Comparison of ENCODE assay signal across 25 mouse cellular contexts in the genomic region with DNA sequence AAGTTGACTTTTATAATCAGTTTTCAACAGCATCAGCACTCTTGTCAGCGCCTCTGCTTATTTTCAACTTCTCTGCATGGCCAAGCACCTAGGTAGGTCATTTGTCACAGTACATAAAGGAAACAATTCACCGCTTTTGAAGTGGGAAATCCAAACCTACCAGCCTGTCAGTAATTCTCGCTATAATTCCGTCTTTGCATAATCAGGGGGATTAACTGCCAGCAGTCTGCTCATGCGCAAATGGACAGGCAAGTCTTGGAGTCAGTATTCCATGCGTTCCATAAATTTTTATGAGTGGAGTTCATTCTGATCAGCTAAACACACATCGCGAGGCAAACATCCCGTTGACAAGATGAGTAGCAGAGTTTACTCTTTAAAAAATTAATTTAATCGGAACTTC.
A peak's percentile ranks its signal among the peaks of the same experiment; 100 is the strongest.
DNase-seq lines count a peak whose midpoint lies in the region; ATAC-seq and TF ChIP-seq lines count a peak whose summit lies in the region.
"Had no signal": no experiment of that assay in that cellular context is flagged by ENCODE, and none has a peak within 500 bp of the region (broad histone marks: within the 10 kb centered on the region; RNA-seq: fewer than 3 reads in every experiment).

No protein-coding gene starts in this region.

- H3K9me3 ChIP-seq in midbrain, embryonic 12.5 days, result no peaks in the 10 kb centered on the region
- H3K9me3 ChIP-seq in midbrain, embryonic 10.5 days (replicated peaks), result no peaks in the 10 kb centered on the region
- H3K9me3 ChIP-seq in midbrain, embryonic 15.5 days, result no peaks in the 10 kb centered on the region
- H3K9me3 ChIP-seq: embryonic facial prominence, embryonic 15.5 days; forebrain, embryonic 12.5 days; hindbrain, embryonic 10.5 days; kidney, embryonic 15.5 days; liver, embryonic 15.5 days; lung, embryonic 15.5 days had no signal

- no peak overlapping the region for H3K4me3 ChIP-seq in midbrain, embryonic 12.5 days
- no peak overlapping the region for H3K4me3 ChIP-seq in midbrain, embryonic 10.5 days
- no peak overlapping the region for H3K4me3 ChIP-seq in midbrain, embryonic 15.5 days
- H3K4me3 ChIP-seq: embryonic facial prominence, embryonic 15.5 days; forebrain, embryonic 12.5 days; hindbrain, embryonic 10.5 days; kidney, embryonic 15.5 days; liver, embryonic 15.5 days; lung, embryonic 15.5 days had no signal

- H3K27ac ChIP-seq in midbrain, embryonic 12.5 days (replicated peaks), result no peak overlapping the region
- no peak overlapping the region for H3K27ac ChIP-seq in midbrain, embryonic 10.5 days (replicated peaks)
- H3K27ac ChIP-seq in midbrain, embryonic 15.5 days, result no peak overlapping the region
- H3K27ac ChIP-seq: embryonic facial prominence, embryonic 15.5 days; forebrain, embryonic 12.5 days; hindbrain, embryonic 10.5 days; kidney, embryonic 15.5 days; liver, embryonic 15.5 days; lung, embryonic 15.5 days had no signal

- no peak for TF ChIP-seq POLR2A in brain, embryonic 14.5 days (IDR thresholded peaks at IDR 0.05; ENCODE audit: borderline replicate concordance, extremely low read depth, insufficient read depth, insufficient read length, poor library complexity, severe bottlenecking)

- no peak for TF ChIP-seq CTCF in brain, embryonic 14.5 days (IDR thresholded peaks at IDR 0.05; ENCODE audit: borderline replicate concordance, extremely low read depth, insufficient read depth, insufficient read length)

- H3K9ac ChIP-seq in midbrain, embryonic 12.5 days (replicated peaks), result no peak overlapping the region
- no peak overlapping the region for H3K9ac ChIP-seq in midbrain, embryonic 15.5 days
- H3K9ac ChIP-seq: embryonic facial prominence, embryonic 15.5 days; forebrain, embryonic 12.5 days; forebrain, postnatal 0 days; kidney, embryonic 15.5 days; liver, embryonic 15.5 days; lung, embryonic 15.5 days had no signal

- no peak for DNase-seq in midbrain, embryonic 10.5 days (ENCODE audit: low spot score)
- peak; percentile 66 for DNase-seq in brain, embryonic 14.5 days (ENCODE audit: low read depth)
- no peak for DNase-seq in frontal cortex, postnatal 36 days (ENCODE audit: low spot score in 2 of 2)
- DNase-seq: adrenal gland, adult 2 months; adrenal gland, postnatal 36 days; B cell, adult 2 months; cerebellum, adult 11-12 months; cerebellum, adult 9-11 months; forebrain, postnatal 0 days; gastrocnemius, postnatal 10 days; heart, postnatal 14 days; kidney, postnatal 25 days; liver had no signal

- no peaks in the 10 kb centered on the region for H3K36me3 ChIP-seq in midbrain, embryonic 12.5 days
- H3K36me3 ChIP-seq in midbrain, embryonic 10.5 days, result no peaks in the 10 kb centered on the region
- H3K36me3 ChIP-seq in midbrain, embryonic 15.5 days (replicated peaks), result no peaks in the 10 kb centered on the region
- H3K36me3 ChIP-seq: embryonic facial prominence, embryonic 15.5 days; forebrain, embryonic 12.5 days; hindbrain, embryonic 10.5 days; kidney, embryonic 15.5 days; liver, embryonic 15.5 days; lung, embryonic 15.5 days had no signal

- H3K4me2 ChIP-seq in midbrain, embryonic 12.5 days (replicated peaks), result no peak overlapping the region
- peak overlapping the region; percentile 9; the same call in 1 of the 2 replicates for H3K4me2 ChIP-seq in midbrain, embryonic 15.5 days
- H3K4me2 ChIP-seq: embryonic facial prominence, embryonic 15.5 days; forebrain, embryonic 12.5 days; kidney, embryonic 15.5 days; liver, embryonic 15.5 days; lung, embryonic 15.5 days had no signal

- ATAC-seq in midbrain, embryonic 12.5 days (ENCODE audit: low FRiP score, low read depth), result peak; percentile 69
- 0 out of 2 replicates have a peak, but pooled peaks have one; percentile 37 for ATAC-seq in midbrain, embryonic 15.5 days (replicated peaks)
- no peak for ATAC-seq in inflammation-experienced regulatory T-cells, adult 6 months
- ATAC-seq: activated CD4-positive, CD25-positive, alpha-beta regulatory T cell, adult 4 months; forebrain, postnatal 0 days; hindbrain, embryonic 16.5 days; intestine, postnatal 0 days had no signal

- WGBS in midbrain, embryonic 12.5 days, result 42% methylated on average over 10 of the region's 10 CpGs
- WGBS in midbrain, embryonic 10.5 days, result 65% methylated on average over 10 of the region's 10 CpGs
- WGBS in midbrain, embryonic 15.5 days, result 31% methylated on average over 10 of the region's 10 CpGs

- H3K4me1 ChIP-seq in midbrain, embryonic 12.5 days, result no peaks in the 10 kb centered on the region; the same call in 1 of the 2 replicates
- H3K4me1 ChIP-seq in midbrain, embryonic 10.5 days, result peaks cover 11% of the 10 kb centered on the region; the same call in 1 of the 2 replicates
- no peaks in the 10 kb centered on the region for H3K4me1 ChIP-seq in midbrain, embryonic 15.5 days
- H3K4me1 ChIP-seq: embryonic facial prominence, embryonic 15.5 days; hindbrain, embryonic 10.5 days; kidney, embryonic 15.5 days; liver, embryonic 15.5 days; lung, embryonic 15.5 days had no signal

- H3K27me3 ChIP-seq in midbrain, embryonic 12.5 days, result no peaks in the 10 kb centered on the region
- H3K27me3 ChIP-seq in midbrain, embryonic 10.5 days (ENCODE audit: low read depth, poor library complexity, severe bottlenecking), result no peaks in the 10 kb centered on the region
- no peaks in the 10 kb centered on the region for H3K27me3 ChIP-seq in midbrain, embryonic 15.5 days (replicated peaks)
- H3K27me3 ChIP-seq: embryonic facial prominence, embryonic 15.5 days; forebrain, embryonic 12.5 days; kidney, embryonic 15.5 days; liver, embryonic 15.5 days; lung, embryonic 15.5 days had no signal
